Mouse (Mus musculus) olfactory bulb, adult 2 months (tissue): ENCODE data around the gene Camk1.

ENCODE experiments used
- CTCF ChIP-seq: fragments of 200-500 bp; IDR thresholded peaks from 2 replicates; pipeline ENCODE4 v1.5.1; 2012; ENCODE audit warnings: low read depth, mild to moderate bottlenecking, low read length, moderate library complexity; ENCODE audit not compliant: insufficient read depth
- POLR2A ChIP-seq: fragments of 200-500 bp; IDR thresholded peaks from 2 replicates; pipeline ENCODE4 v1.6.1; 2012; ENCODE audit warnings: mild to moderate bottlenecking, low read depth, low read length, moderate library complexity; ENCODE audit not compliant: insufficient read depth

GRCm38 (mm10) chr6:113361476-113361875, 17.7 kb upstream of the Camk1 start:
- TF ChIP-seq CTCF (no peak), POLR2A (no peak)
